Mouse (Mus musculus) adrenal gland, postnatal 25 days (tissue): ENCODE measurements around the gene Nsun3. TPM values are rescaled to one million over a fixed set of nuclear protein-coding genes. Genes with fewer than 3 reads are reported as not detected.
A peak's percentile ranks its signal among the peaks of the same experiment; 100 is the strongest.

Source experiments
- DNase-seq: peaks from one replicate; pipeline ENCODE4 v3.0.0; 2021; ENCODE audit warnings: mixed read lengths
- long read RNA-seq: library from polyadenylated mRNA; stranded (forward); transcript quantifications from one replicate; pipeline ENCODE4 v2.0.0, GENCODE M21; 2021
- total RNA-seq: library from RNA; stranded (reverse); gene quantifications from 2 replicates; pipeline ENCODE4 v1.2.3, GENCODE M21; 2021

Gene Nsun3
- total RNA-seq: 19.9 and 23.9 TPM in 2 replicates
- long read RNA-seq, partial matches to known transcripts: 0 of 6 reads
- long read RNA-seq, other reads (novel, unspliced or antisense): 0 of 6 reads

DNA sequence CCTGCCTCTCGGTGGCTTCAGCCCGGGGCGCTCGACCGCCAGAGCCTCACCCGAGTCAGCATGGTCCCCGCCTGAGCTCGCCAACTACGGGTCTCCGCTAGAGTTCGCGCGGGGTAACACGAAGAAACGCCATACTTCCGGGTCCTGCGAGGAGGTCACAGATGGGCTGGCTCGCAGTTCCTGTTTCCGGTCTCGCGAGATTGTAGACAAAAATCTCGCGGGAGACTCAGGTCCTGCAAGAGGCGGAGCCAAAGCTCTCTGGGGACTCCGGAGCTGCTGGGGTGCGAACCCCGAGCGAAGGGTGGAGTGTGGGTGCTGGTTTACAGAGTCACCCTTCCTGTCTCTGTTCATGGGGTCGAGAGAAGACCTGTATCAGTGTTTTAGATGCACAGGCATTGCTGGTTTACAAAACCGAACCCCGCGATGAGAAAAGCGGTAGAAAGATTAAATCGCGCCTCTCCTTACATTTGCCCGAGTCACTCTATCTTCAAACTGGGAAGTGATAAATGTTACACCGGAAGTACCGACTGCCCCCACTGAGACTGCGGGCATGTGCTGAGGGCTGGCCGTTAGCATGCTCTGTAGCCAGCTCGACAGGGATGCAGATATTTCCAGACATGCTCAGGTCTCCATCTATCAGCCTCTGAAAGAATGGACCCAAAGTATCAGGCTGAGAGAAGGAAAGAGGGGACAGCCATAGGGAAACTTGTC is at the start of gene Nsun3:
Gene Nsun3, minus strand, starts transcription at position 198 of the 711 bp plus-strand sequence.
- DNase-seq: peak; percentile 86

DNA sequence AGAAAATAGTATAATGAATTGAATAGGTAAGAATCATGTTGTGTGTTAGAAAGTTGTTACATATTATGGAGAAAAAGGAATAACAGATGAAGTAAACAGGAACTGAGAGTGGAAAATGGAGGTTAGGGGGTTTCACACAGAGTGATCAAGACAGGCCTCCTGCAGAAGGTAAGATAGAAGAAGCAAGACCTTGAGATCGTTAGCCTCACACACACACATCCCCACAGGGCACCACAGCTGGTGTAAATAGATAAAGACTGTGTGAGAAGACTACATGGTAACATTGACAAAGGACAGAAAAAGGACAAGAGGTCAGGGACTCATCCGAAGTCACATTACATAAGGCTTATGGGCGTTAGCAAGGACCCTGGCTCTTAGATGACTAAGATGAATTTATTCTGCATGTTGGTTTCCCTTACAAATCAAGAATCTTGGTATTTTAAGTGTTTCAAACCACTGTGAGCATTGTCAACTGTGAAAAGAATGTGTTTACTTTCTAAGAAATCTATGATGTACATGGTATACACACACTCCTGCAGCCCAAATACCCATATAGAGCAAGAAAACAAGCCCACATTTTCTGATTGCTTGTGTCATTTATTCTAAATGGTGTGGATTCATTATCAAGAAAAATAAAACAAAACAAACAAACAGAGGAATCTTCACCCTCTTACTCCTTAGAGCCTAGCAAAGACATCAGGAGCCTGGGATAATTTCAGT is 47.6 kb upstream of the Nsun3 start:
- no peak for DNase-seq

DNA sequence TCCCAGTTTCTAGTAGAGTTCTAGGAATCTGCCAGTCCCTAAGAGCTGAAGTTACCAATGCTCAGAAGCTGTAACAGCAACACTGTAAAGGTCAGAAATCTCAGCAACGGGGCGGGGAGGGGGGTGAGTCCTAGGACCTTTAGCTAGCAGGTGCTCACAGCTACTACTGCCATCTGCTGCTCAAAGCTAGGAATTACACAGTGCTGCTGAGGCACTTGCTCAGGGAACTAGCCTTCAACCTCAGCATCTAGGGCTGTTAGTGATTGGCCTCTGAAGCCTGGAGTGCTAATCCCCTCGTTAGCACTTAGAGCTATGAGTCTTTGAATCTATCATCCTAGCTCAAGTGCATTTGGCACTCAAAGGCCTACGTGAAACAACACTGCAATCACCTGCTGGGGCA is 45.9 kb upstream of the Nsun3 start:
- peak; percentile 34 for DNase-seq

DNA sequence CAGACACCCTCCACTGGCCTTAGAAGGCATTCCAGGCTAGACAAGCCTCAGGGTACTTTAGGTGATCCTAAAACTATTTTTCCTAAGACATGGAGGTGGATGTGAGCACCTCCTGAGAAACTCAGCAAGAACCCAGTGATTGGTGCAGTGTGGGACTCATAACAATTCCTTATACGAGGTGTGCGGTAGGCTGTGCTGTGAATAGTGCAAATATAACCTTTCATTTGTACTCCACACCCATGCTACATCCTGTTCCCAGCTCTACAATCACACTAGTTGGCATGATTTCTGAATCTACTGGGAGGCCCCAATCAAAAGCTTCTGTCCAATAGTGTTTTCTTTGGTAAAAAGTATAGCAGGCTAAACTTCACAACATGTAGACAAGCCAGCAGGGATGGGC is 45.4 kb upstream of the Nsun3 start:
- DNase-seq: no peak

DNA sequence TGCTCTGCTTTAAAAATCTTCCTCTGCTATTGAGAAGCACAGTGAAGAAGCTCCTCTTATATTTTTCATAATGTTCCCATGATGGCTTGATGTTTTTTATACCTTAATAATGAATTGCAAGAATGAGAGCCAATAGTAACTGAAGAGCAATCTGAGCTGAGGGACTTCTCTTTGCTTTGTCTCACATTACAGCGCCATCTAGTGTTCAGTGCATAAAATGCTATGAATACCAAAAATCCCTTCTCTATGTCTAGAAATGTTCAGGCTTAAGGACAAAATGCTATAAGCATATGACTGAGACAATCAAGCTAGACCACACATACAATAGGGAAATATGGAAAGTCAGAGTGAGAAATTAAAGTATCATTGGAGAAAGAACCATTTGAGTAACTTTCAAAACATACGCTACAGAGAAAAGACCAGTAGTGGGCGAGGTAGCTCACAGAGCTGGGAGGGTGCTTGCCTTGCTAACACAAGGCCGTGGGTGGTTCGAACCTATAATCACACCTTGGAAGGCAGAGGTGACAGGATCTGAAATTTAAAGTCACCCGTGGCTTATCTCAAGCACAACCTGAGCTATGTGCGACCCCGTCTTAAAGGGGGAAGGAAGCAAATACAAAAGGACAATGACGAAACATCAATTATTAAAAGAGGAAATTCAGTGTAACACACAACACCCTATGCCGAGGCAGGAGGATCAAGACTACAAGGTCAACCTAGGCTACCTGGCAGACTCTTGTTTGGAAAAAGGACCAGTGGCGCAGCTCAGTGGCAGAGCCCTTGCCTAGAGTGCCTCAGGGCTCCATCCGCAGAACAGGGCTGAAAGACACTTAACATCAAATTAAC is 39.8 kb upstream of the Nsun3 start:
- no peak for DNase-seq

DNA sequence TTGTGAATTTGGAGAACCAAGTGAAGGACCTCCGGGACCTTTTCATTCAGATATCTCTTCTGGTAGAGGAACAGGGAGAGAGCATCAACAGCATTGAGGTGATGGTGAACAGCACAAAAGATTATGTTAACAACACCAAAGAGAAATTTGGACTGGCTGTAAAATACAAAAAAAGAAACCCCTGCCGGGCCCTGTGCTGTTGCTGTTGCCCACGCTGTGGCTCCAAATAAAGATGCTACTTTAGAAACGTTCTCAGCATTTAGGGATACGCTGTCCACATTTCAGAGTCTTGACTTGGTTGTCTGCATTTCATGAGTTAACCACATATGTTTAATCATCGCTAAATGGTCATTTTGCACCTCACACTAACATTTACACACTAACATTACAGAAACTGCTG is 35.9 kb upstream of the Nsun3 start:
- DNase-seq: no peak

DNA sequence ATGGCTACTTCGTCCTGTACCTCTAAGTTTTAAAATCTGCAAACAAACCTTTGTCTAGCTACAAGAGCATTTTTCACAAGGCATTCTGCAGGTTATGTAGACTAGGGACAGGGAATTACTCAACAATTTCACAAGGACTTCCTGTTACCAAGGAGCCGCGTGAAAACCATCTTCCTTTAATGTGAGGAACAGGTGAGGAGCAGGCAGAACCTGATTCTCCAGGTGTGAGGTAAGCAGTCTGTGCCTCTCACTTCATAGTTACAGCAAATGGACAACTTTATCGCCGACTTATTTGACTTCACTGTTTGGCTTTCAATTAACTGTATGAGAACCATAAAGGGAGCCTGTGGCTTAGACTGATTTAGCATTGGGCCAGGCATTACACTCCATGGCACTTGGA is 27.9 kb upstream of the Nsun3 start, which contains the start of gene Stx19:
Gene Stx19, plus strand, starts transcription at position 186 of the 400 bp plus-strand sequence.
- DNase-seq: no peak

DNA sequence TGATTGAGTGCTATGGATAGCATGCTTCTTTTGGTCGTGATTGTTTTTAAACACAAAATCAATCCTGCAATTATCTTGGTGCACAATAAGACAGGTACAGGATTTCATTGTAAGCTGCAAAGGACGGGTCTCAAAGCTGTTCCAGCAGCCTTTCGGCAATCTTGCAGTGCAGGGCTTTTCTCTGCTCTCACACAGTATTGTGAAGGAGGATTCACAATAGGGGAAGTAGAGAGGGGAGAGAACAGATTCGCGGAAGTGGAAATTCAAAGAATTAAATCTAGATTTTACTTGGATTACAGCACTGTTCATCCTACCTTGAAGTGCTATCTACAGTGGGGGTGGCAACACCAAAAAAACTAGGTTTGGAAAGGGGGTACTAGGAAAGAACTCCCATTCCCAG is 27.2 kb upstream of the Nsun3 start:
- no peak for DNase-seq

DNA sequence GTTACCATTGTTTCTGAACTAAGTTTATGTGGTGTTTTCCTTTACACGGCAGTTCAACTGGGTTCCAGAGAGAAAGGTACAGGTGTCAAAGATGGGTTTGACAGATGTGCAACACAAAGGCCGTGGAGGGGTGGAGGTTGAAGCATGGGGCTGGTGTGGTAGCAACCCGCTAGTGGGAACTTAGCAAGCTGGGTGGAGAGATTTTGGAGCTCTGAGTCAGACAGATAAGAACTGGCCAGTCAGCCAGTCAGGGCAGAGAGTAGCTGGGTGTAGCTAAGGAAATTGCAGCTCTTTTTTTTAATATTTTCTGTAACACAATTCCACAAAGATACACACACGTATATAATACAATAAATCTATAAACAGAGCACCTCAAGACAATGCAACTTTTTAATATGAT is 24.2 kb upstream of the Nsun3 start:
- no peak for DNase-seq

DNA sequence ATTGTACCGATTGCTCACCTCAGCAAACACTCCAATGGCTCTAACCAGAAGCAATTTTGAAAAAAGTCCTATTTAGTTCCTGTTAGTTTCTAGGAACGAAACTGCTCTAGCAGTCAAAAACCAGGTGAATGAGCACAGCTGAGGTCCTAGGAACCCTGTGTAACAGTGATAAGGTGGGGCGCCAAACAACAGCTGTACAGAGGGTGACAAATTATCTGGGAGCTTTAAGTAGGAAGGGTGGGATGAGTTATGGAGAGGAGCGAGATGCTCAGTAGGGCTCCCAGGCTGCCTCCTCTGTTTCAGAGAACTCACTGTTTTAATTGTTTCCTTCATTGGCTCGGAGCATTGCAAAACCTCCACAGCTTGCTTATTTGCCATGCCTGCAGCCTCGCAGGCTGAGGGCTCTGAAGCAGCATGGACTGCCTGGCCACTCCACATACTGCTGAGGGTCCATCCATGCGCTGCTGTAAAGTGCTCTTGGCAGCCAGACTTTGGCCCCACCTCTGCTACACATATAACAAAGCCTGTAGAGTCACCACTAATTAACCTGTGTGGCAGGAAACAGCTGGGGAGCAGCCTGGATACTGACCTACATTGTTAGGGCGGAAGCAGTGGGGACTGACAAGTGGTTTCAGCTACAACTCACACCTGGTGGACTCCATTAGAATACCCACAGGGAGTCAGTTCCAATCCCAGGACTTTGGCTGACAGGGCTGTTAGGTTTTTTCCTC is 20.8 kb upstream of the Nsun3 start:
- no peak for DNase-seq

DNA sequence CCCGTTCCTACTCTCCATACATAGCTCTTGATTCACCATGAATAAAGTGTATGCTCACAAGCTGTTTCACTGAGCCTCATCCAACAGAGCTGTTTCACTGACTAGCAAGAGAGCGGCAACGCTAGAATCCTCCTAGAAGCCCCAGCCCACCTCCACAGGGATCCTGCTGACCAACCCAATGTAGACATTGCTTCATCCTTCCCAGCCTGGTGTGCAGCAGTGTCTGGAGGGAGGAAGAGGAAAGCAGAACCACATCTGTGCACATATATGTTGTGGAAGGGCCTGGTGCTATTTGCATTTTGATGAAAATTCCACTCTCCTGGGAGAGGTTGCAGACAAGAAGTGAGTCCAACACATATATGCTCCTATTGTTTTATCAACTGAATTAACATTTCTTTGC is 18.0 kb upstream of the Nsun3 start:
- DNase-seq: no peak

DNA sequence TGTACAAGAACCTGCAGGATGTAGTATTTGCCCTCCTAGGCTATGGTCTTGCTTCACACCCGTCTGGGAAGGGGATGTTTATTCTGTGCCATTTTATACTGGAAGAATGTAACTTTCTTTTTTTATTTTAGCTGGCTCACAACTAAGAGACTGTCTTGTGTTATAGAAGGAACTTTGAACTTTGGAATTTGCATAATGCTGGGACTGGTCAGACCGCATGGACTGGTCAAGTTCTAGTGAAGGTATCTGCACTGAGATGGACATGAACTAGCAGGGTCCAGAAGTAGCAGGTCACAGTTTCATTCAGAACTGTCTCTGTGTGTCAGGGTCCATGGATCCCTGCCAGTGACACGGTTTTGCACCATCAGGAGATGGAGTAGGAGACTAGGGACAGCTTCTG is 13.2 kb upstream of the Nsun3 start:
- no peak for DNase-seq

DNA sequence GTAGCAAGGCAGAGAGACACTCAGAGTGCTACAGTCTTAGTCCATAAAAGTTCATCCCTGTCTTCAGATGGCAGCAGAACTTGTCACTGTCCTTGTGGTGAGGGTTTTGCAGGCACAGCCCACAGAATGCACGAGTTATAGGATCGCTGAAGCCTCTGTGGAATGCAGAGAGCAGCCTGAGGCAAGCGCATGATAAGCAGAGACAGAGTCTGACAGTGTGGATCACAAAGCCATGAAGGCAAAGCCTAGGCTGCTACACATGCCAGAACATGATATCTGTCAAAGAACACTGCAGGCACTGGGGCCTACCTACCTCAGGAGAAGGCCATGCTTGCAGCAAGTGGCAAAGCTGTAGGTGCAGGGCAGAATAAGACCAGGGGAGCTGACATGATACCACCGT is 12.8 kb upstream of the Nsun3 start:
- no peak for DNase-seq

DNA sequence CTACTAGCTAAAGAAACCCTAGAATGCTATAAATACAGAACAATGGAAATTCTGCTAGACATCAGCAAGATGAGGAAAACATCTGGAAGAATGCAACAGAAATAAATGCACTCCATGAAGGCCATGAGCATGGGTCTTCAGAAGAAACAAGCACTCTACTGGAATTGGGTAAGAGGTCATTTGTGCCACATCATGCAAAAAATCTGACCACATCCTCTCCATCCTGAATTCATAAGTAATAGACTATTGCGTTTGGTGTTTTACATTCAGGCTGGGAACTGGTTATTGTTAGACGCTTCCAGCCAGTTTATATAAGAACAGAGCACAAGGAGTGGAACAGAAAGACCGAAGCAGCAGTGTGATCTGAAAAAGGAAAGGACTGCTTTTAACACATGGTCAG is 12.2 kb upstream of the Nsun3 start:
- DNase-seq: no peak

DNA sequence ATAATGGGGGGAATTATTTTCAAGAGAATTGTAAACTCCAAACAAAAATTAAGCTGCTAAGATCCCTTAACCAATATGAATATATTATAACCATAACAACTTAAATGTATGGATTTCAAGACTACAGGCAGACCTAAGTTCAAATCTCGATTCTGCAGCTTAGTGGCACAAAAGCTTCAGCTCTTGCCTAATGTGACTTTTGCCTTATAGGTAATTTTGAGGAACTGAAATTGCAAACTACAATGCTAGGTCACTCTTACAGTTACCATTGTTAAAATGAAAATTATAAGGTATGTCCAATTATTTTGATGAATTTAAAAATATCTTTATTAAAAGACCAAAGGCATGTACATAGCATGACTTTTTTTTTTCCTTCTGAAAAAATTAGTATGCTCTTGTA is 10.0 kb upstream of the Nsun3 start:
- no peak for DNase-seq

DNA sequence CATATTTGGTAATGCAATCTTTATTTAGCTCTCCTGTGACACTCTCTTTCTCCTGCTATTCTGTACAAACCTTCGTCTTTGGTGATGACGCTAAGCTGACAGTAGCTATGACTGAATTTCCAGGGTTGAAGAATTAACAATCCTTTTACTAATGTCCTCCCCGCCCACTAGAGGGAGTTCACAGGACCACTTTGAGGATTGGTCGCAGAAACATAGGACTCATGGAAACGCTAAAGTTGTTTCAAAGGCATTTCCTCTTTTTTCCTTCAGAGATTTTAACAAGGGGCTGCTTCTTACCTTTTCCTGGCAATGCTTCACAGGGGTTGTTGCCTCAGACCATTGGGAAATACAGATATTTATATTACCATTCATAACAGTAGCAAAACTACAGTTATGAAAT is 4.4 kb downstream of the Nsun3 start:
- no peak for DNase-seq

DNA sequence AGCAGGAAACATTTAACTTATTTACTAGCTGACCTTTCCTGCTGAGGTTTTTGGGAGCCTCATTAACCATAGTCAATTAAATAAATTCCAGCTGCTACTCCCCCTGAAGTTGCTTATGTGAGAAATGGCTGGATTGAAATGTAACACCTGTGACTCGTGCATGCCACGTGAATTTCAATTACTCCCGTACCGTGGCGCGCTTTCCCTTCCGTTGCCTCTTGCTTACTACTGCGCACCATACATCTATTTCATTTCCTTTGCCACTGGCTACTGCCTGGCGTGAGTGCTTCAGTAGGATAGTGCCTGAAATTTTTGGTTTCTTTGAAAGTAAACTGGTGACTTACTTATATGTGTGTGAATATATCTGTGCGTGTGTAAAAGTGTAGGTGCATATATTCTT is 8.3 kb downstream of the Nsun3 start:
- no peak for DNase-seq

DNA sequence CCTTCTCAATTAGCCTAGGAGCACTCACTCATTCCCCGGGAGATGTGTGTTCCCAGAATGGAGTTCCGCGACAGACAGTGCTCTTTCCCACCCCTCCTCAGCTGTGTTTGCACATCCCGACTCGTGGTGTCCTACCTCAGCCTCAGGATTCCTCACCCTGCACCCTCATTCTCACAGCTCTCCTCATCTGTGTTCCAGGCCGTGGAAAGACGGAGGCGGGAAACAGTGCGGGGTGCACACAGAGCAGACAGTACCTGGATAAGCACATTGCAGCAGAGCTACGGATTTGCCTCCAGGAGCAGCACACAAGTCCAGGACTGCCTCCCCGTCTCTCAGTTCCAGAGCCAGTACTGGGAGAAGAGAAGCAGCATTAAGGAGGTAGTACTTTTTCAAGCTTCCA is 10.6 kb downstream of the Nsun3 start:
- no peak for DNase-seq

DNA sequence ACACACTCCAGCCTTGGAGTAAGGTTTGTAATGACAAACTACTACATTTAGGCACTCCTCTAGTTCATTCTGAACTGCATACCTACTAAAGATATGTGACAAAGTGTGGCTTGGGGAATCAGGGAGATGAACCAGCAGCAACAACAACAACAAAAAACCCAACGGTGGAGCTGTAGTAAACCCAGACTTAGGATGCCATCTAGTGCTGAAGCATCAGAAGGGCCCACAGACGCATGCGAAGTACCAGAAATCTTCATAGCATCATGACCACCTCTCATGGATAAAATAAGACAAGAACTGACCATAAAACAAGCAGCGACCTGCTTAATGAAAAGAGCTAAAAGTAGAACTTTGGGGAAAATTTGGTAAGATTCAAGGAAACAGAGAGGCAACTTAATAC is 13.2 kb downstream of the Nsun3 start:
- no peak for DNase-seq

DNA sequence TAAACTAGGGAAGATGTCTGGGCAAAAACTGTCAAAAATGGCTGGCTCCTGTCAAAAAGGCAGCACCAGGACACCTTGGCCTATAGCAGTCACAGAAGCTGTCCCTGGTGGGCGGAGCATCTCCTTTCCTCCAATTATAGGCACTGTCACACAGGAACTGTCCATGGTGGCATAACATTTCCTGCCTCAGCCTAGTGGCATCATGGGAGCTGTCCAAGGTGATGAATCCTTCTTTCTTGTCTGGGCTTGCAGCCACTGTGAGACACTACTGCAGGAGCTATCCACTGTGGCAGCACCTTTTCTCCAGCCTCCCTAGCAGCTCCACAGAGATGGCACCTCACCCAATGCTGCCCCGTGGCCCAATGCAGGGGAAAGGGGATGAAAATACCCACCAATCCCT is 28.3 kb downstream of the Nsun3 start:
- DNase-seq: no peak

DNA sequence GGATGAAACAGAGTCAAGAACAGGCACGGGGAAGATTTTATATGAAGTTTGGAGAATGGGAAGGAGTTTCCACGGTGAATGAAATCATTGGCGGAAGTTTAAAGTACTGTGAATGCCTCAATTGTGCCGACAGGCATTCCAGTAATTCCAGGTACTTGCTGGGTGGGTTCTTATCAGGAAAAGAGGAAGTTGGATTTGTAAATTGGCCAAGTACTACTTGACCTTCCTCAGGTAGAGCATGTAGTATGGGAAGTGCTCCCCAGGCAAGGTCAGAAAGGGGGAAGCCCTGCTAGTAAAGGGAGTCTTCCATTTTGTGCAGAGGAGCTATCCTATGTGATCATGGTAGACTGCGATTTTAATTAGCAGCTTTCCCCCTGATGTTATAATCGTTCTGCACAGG is 31.3 kb downstream of the Nsun3 start:
- DNase-seq: no peak

DNA sequence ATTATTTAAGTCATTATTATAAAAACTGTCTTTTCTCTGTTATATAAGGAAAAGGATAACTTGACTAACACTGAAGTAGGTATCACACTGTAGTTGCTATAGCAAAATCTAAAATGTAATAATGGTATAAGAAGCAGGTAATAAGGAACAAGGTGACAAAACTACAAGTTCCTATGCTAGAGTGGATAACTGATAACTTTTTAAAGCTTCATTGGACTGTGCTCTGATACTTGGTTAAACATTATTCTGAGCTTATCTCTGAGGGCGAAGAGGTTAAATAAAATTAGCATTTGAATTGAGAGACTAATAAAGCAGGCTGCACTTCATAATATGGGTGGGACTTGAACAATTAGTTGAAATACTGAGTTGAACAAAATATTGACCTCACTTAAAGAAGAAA is 33.0 kb downstream of the Nsun3 start:
- DNase-seq: no peak
